Mouse (Mus musculus) hindbrain, postnatal 0 days (tissue): ENCODE measurements around the gene Olfr9. TPM values are rescaled to one million over a fixed set of nuclear protein-coding genes. Genes with fewer than 3 reads are reported as not detected.
"Not testable (repeated sequence)": the region's sequence is repeated elsewhere in the genome, so short reads cannot be mapped to it uniquely, and the experiment has no call there.

ENCODE experiments used
- ATAC-seq: fragments of 200-750 bp; cut with Nextera tagmentation; 2 replicates; pipeline ENCODE4 v1.8.0; 2017; ENCODE audit warnings: mild to moderate bottlenecking, moderate TSS enrichment, moderate library complexity
- DNase-seq: peaks from one replicate; pipeline ENCODE4 v3.0.0-alpha.2; 2015; ENCODE audit warnings: low spot score
- H3K27ac ChIP-seq: fragments of 300-500 bp; sonication (generic); 2 replicates; pipeline ENCODE4 v1.5.1; 2014; ENCODE audit warnings: mild to moderate bottlenecking
- H3K27me3 ChIP-seq: fragments of 300-500 bp; sonication (generic); 2 replicates; pipeline ENCODE4 v1.6.1; 2014; ENCODE audit warnings: low read length, mixed read lengths; ENCODE audit not compliant: insufficient read depth
- H3K36me3 ChIP-seq: fragments of 300-500 bp; sonication (generic); 2 replicates; pipeline ENCODE4 v1.6.1; 2014; ENCODE audit warnings: low read length, mixed read lengths; ENCODE audit not compliant: insufficient read depth
- H3K4me1 ChIP-seq: fragments of 300-500 bp; sonication (generic); 2 replicates; pipeline ENCODE4 v1.6.1; 2014; ENCODE audit warnings: antibody characterized with exemption, low read length, mixed read lengths; ENCODE audit not compliant: insufficient read depth
- H3K4me2 ChIP-seq: fragments of 300-500 bp; sonication (generic); 2 replicates; pipeline ENCODE4 v1.6.1; 2014; ENCODE audit warnings: low read depth, mild to moderate bottlenecking, low read length, moderate library complexity, mixed read lengths
- H3K4me3 ChIP-seq: fragments of 300-500 bp; sonication (generic); 2 replicates; pipeline ENCODE4 v1.5.1; 2014; ENCODE audit warnings: low read length
- H3K9ac ChIP-seq: fragments of 300-500 bp; sonication (generic); replicated peaks from 2 replicates; pipeline ENCODE4 v1.6.1; 2014; ENCODE audit warnings: mild to moderate bottlenecking, low read length, moderate library complexity, mixed read lengths
- H3K9me3 ChIP-seq: fragments of 300-500 bp; sonication (generic); 2 replicates; pipeline ENCODE4 v1.6.1; 2016; ENCODE audit warnings: low read length, mixed read lengths
- CTCF ChIP-seq: IDR thresholded peaks from 2 replicates; pipeline ENCODE4 v1.5.1; 2016; ENCODE audit warnings: antibody characterized with exemption, control low read depth, low read depth
- WGBS: fragments of 180-500 bp; shearing (Covaris S2); extraction: QIAGEN DNeasy Blood & Tissue Kit; methylation state at CpG from one replicate; pipeline ENCODE4 v1.1.7; 2014; 5-methylcytosine and 5-hydroxymethylcytosine counted together
- polyA plus RNA-seq: library from polyadenylated mRNA; unstranded; fragments of >200 nt; fragmentation: Nextera tagmentation; extraction: Ambion mirVana; gene quantifications from 2 replicates; pipeline ENCODE4 v1.2.1, GENCODE M21; 2015
- total RNA-seq: library from RNA; depleted of rRNA; stranded (reverse); fragments of >200 nt; gene quantifications from 2 replicates; pipeline ENCODE4 v1.2.3, GENCODE M21; 2014

The Olfr9 gene
- total and polyA plus RNA-seq, 2 experiments from 2014 or later = not detected

DNA sequence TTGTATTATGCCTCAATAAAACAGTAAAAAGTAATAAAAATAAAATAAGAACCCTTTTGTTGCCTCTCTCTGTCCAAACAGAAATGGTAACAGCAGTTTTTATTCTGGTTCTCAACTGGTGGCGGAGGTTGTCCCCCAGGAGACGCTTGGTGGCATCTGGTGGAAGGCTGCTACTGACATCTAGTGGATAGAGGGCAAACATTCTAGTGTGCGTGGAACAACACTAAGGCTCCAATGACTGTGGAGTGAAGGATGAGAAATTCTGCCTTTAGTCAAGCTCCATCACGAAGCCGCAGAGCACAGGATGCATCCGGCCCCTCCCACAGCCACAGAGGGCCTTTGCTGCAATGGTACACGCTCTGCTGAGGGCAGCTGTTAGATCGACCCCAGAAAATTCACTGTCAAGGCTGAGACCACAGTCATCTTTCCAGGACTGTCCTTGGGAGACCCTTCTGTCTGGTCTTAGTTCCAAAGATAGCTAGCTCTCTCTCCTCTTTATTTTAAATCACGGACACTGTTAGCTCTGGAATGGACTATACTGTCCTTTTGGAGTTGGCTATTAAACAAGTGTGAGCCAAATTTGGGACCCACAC, 11.6 kb upstream of the Olfr9 start:
- Histone ChIP-seq H3K4me3 (no peak overlapping the region), H3K9me3 (no peaks in the 10 kb centered on the region), H3K27ac (no peak overlapping the region), H3K36me3 (no peaks in the 10 kb centered on the region), H3K4me1 (no peaks in the 10 kb centered on the region), H3K9ac (no peak overlapping the region), H3K27me3 (no peaks in the 10 kb centered on the region), H3K4me2 (no peak overlapping the region)
- WGBS = 17% methylated on average over 9 of the region's 9 CpGs
- ATAC-seq = peak; percentile 87
- TF ChIP-seq CTCF = peak; percentile 91
- DNase-seq = peak; percentile 87

DNA sequence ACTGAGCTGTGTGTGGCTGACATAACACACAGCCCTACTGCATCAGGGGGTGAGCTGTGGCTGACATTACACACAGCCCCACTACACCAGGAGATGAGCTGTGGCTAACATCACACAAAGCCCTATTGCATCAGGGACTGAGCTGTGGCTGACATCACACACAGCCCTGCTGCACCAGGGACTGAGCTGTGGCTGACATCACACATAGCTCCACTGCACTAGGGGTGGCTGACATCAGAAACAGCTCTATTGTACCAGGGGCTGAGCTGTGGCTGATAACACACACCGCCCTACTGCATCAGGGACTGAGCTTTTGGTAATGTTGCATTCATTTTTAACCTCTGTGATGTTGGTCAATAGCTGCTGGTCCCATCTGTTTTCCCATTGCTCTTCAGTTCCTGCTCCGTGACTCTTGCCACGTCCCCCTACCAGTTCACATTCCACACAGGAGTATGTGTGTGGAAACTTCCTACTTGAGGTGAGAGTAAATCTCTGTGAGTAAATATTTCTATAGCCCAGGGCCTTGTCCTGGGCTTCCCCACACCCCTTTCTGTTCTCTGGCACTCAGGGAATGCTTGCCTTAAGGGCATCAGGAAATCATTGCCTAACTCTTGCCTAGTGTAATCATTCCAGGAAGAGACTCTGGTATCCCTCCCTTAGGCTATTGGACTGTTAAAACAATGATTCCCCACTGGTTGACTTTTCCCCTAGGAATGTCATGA, 8.4 kb upstream of the Olfr9 start:
- H3K4me2 ChIP-seq = no peak overlapping the region
- H3K27ac ChIP-seq = no peak overlapping the region
- no peak for DNase-seq
- no peak overlapping the region for H3K4me3 ChIP-seq
- peak; percentile 28; the same call in 1 of the 2 replicates for ATAC-seq
- no peaks in the 10 kb centered on the region for H3K4me1 ChIP-seq
- no peaks in the 10 kb centered on the region for H3K27me3 ChIP-seq
- H3K9me3 ChIP-seq = no peaks in the 10 kb centered on the region
- TF ChIP-seq CTCF = no peak
- no peaks in the 10 kb centered on the region for H3K36me3 ChIP-seq
- H3K9ac ChIP-seq = no peak overlapping the region
- WGBS = 88% methylated on average over 3 of the region's 3 CpGs

DNA sequence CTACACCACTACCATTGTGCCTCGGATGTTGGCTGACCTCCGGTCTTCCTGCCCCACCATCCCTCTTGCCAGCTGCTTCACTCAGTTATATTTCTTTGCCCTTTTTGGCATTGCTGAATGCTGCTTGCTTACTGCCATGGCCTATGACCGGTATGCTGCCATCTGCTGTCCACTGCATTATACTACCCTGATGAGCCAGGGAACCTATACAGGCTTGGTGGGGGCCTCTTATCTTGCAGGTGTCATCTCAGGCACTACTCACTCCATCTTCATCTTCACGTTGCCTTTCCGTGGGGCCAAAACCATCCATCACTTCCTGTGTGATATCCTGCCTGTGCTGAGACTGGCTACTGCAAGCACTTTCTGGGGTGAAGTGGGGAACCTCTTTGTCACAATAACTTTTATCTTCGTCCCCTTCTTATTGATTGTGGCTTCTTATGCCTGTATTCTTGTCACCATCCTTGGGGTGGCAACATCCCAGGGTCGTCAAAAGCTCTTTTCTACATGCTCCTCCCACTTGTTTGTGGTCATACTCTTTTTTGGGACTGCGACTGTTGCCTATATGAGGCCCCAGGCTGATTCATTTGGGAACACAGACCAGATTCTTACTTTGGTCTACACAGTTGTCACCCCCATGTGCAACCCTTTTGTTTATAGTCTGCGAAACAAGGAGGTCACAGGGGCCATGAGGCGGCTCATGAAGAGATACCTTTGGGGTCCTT, 1.1 kb downstream of the Olfr9 start:
- DNase-seq, H3K9me3 ChIP-seq, H3K27ac ChIP-seq, H3K4me2 ChIP-seq, H3K36me3 ChIP-seq, H3K4me3 ChIP-seq, H3K9ac ChIP-seq, H3K27me3 ChIP-seq, H3K4me1 ChIP-seq: not testable (repeated sequence)
- WGBS = 72% methylated on average over 6 of the region's 10 CpGs
- ATAC-seq = peak; percentile 74; the same call in 1 of the 2 replicates

DNA sequence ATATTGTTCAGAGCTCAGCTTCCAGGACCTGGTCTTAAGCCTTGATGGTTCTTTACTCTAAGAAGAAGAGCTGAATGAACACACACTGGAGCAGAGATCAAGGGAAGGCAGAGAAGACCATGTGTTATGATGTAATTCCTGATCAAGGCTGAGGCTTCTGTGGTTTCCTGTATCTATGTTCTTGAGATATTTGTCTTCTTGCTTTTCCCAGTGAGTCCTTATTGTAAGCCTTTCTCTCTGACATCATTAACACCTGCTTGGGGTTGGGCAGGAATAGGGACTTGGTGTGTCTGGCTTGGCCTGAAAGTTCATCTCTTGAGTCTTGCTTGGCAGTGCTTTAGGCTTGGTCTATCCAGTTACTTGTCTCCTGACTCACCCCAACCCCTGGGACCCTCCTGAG, 1.8 kb downstream of the Olfr9 start:
- Histone ChIP-seq H3K4me1 (no peaks in the 10 kb centered on the region), H3K36me3 (no peaks in the 10 kb centered on the region), H3K27ac (no peak overlapping the region), H3K9me3 (no peaks in the 10 kb centered on the region), H3K4me3 (no peak overlapping the region), H3K27me3 (no peaks in the 10 kb centered on the region), H3K9ac (no peak overlapping the region), H3K4me2 (no peak overlapping the region)
- TF ChIP-seq CTCF = no peak
- DNase-seq = no peak
- ATAC-seq = no peak

DNA sequence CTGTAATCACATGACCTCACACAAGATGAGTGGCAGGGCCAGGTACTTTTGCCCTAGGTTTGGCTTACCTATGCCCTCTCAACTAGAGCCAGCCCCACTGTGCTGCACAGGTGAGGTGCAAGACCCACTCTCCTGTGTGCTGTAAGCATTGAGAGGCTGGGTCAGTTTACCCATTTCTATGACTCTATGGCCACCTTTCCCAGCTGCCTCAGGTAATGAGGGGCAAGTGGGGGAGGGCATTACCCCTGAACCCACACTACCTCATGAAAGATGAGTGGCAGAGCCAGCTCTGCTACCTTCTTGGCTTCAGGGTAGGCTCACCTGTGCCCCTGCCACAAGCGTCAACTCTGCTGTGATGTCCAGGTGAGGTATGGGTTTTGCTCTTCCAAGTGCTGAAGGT, 6.6 kb downstream of the Olfr9 start:
- no peak overlapping the region for H3K4me3 ChIP-seq
- ATAC-seq (no peak), DNase-seq (no peak)
- H3K4me1 ChIP-seq = no peaks in the 10 kb centered on the region
- H3K27ac ChIP-seq = no peak overlapping the region
- WGBS = 100% methylated on average over 1 of the region's 1 CpGs
- no peaks in the 10 kb centered on the region for H3K27me3 ChIP-seq
- no peak for TF ChIP-seq CTCF
- H3K4me2 ChIP-seq = no peak overlapping the region
- no peaks in the 10 kb centered on the region for H3K36me3 ChIP-seq
- no peak overlapping the region for H3K9ac ChIP-seq
- no peaks in the 10 kb centered on the region for H3K9me3 ChIP-seq

DNA sequence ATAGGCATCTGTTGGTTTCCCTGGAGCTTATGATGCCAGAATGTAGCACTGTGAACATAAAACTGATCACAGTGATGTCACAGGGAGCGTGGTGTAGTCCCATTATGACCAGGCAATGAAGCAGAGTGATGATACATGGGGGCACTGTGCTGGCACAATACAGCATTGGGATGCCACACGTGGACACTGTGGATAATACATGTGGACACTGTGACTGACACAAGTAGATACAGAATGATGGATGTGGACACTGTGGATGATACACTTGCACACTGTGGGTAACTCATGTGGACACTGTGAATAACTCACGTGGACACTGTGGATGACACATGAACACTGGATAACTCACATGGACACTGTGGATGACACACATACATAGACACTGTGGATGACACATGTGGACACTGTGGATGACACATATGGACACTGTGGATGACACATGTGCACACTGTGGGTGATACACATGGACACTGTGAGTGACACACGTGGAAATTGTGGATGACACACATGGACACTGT, 7.4 kb downstream of the Olfr9 start:
- WGBS = 76% methylated on average over 4 of the region's 4 CpGs
- ATAC-seq = no peak

More for the DNA sequence above, 7.4 kb downstream of the Olfr9 start:
- H3K4me2 ChIP-seq = no peak overlapping the region
- H3K4me1 ChIP-seq = no peaks in the 10 kb centered on the region
- TF ChIP-seq CTCF = no peak
- H3K9ac ChIP-seq = no peak overlapping the region
- DNase-seq = no peak
- no peak overlapping the region for H3K27ac ChIP-seq
- H3K36me3 ChIP-seq = no peaks in the 10 kb centered on the region
- H3K9me3 ChIP-seq = no peaks in the 10 kb centered on the region
- no peaks in the 10 kb centered on the region for H3K27me3 ChIP-seq
- H3K4me3 ChIP-seq = no peak overlapping the region
